Mouse (Mus musculus) intestine, embryonic 16.5 days (tissue): ENCODE measurements around the gene Ipo5. TPM values are rescaled to one million over a fixed set of nuclear protein-coding genes. Genes with fewer than 3 reads are reported as not detected.

Source experiments
- ATAC-seq: fragments of 200-750 bp; cut with Nextera tagmentation; 2 replicates; pipeline ENCODE4 v1.8.0; 2017; ENCODE audit warnings: moderate TSS enrichment, moderate library complexity
- H3K27ac ChIP-seq: fragments of 300-500 bp; sonication (generic); 2 replicates; pipeline ENCODE4 v1.5.1; 2014; ENCODE audit warnings: mild to moderate bottlenecking, low read length
- H3K27me3 ChIP-seq: fragments of 300-500 bp; sonication (generic); replicated peaks from 2 replicates; pipeline ENCODE4 v1.6.1; 2014; ENCODE audit warnings: low read length, control low read depth, mixed read lengths; ENCODE audit not compliant: control insufficient read depth, insufficient read depth
- H3K36me3 ChIP-seq: fragments of 300-500 bp; sonication (generic); 2 replicates; pipeline ENCODE4 v1.6.1; 2014; ENCODE audit warnings: low read length, control low read depth; ENCODE audit not compliant: control insufficient read depth, insufficient read depth
- H3K4me1 ChIP-seq: fragments of 300-500 bp; sonication (generic); 2 replicates; pipeline ENCODE4 v1.6.1; 2014; ENCODE audit warnings: low read length, control low read depth, mixed read lengths; ENCODE audit not compliant: control insufficient read depth, insufficient read depth
- H3K4me2 ChIP-seq: fragments of 300-500 bp; sonication (generic); 2 replicates; pipeline ENCODE4 v1.6.1; 2014; ENCODE audit warnings: low read depth, low read length, control low read depth
- H3K4me3 ChIP-seq: fragments of 300-500 bp; sonication (generic); 2 replicates; pipeline ENCODE4 v1.5.1; 2014; ENCODE audit warnings: mild to moderate bottlenecking, low read length
- H3K9ac ChIP-seq: fragments of 300-500 bp; sonication (generic); 2 replicates; pipeline ENCODE4 v1.6.1; 2014; ENCODE audit warnings: low read depth, low read length
- H3K9me3 ChIP-seq: fragments of 300-500 bp; sonication (generic); 2 replicates; pipeline ENCODE4 v1.6.1; 2016; ENCODE audit warnings: low read length, control low read depth; ENCODE audit not compliant: control insufficient read depth
- WGBS: fragments of 180-500 bp; shearing (Covaris S2); extraction: QIAGEN DNeasy Blood & Tissue Kit; methylation state at CpG from one replicate; pipeline ENCODE4 v1.1.7; 2014; 5-methylcytosine and 5-hydroxymethylcytosine counted together
- polyA plus RNA-seq: library from polyadenylated mRNA; unstranded; fragments of >200 nt; fragmentation: Nextera tagmentation; extraction: Ambion mirVana; gene quantifications from 2 replicates; pipeline ENCODE4 v1.2.1, GENCODE M21; 2015

Gene Ipo5
- polyA plus RNA-seq, 1 experiment from 2014 or later, result 67.7 TPM

GRCm38 (mm10) chr14:120875811-120876388, 35.1 kb upstream of the Ipo5 start:
- Histone ChIP-seq H3K4me3 (no peak overlapping the region), H3K36me3 (no peaks in the 10 kb centered on the region), H3K9ac (no peak overlapping the region), H3K9me3 (no peaks in the 10 kb centered on the region), H3K4me1 (no peaks in the 10 kb centered on the region), H3K27me3 (no peaks in the 10 kb centered on the region), H3K4me2 (no peak overlapping the region), H3K27ac (no peak overlapping the region)
- 84% methylated on average over 16 of the region's 16 CpGs for WGBS
- no peak for ATAC-seq

DNA sequence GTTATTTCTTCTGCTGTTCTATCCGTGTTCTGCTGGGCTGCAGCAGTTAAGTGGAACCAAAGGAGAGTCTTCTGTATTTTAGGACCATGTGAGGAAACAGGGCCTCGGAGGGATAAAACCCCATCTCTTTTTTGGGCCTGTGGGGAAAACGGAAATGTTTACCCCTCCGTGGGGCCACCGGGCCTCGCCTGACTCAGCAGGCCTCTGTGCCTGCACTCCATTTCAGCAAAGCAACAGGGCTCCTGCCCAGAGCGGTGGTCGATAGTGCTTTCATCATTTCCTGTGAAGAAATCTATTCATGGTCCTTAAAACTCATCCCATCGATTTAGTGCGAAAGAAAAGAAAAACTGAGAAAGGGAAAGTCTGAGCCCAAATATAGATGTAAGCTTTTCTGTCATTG, 33.9 kb upstream of the Ipo5 start:
- Histone ChIP-seq H3K27me3 (no peaks in the 10 kb centered on the region), H3K9ac (no peak overlapping the region), H3K4me1 (no peaks in the 10 kb centered on the region), H3K27ac (no peak overlapping the region), H3K4me3 (no peak overlapping the region), H3K36me3 (no peaks in the 10 kb centered on the region), H3K4me2 (no peak overlapping the region), H3K9me3 (no peaks in the 10 kb centered on the region)
- ATAC-seq, result no peak
- 67% methylated on average over 10 of the region's 10 CpGs for WGBS

GRCm38 (mm10) chr14:120879026-120879425, 32.0 kb upstream of the Ipo5 start:
- Histone ChIP-seq H3K27me3 (no peaks in the 10 kb centered on the region), H3K4me3 (no peak overlapping the region), H3K27ac (no peak overlapping the region), H3K36me3 (no peaks in the 10 kb centered on the region), H3K4me1 (no peaks in the 10 kb centered on the region), H3K4me2 (no peak overlapping the region), H3K9me3 (no peaks in the 10 kb centered on the region), H3K9ac (no peak overlapping the region)
- no peak for ATAC-seq
- WGBS, result 94% methylated on average over 2 of the region's 2 CpGs

- Histone ChIP-seq H3K36me3 (no peaks in the 10 kb centered on the region), H3K4me1 (no peaks in the 10 kb centered on the region), H3K27ac (no peak overlapping the region), H3K9me3 (no peaks in the 10 kb centered on the region), H3K4me2 (no peak overlapping the region), H3K27me3 (no peaks in the 10 kb centered on the region), H3K9ac (no peak overlapping the region), H3K4me3 (no peak overlapping the region)
- no peak for ATAC-seq
- WGBS, result 22% methylated on average over 1 of the region's 5 CpGs
Observed at GRCm38 (mm10) chr14:120880601-120881000, 30.4 kb upstream of the Ipo5 start.

GRCm38 (mm10) chr14:120881054-120881453, 30.0 kb upstream of the Ipo5 start:
- no peaks in the 10 kb centered on the region for H3K36me3 ChIP-seq
- no peak overlapping the region for H3K27ac ChIP-seq
- no peaks in the 10 kb centered on the region for H3K9me3 ChIP-seq
- no peak overlapping the region for H3K9ac ChIP-seq
- H3K4me2 ChIP-seq, result no peak overlapping the region
- no peak for ATAC-seq
- H3K4me1 ChIP-seq, result no peaks in the 10 kb centered on the region
- no peak overlapping the region for H3K4me3 ChIP-seq
- H3K27me3 ChIP-seq, result no peaks in the 10 kb centered on the region
- WGBS, result 84% methylated on average over 9 of the region's 9 CpGs

GRCm38 (mm10) chr14:120888681-120889080, 22.3 kb upstream of the Ipo5 start:
- no peaks in the 10 kb centered on the region for H3K9me3 ChIP-seq
- no peak overlapping the region for H3K27ac ChIP-seq
- H3K9ac ChIP-seq, result no peak overlapping the region
- H3K27me3 ChIP-seq, result no peaks in the 10 kb centered on the region
- H3K4me2 ChIP-seq, result no peak overlapping the region
- no peak for ATAC-seq
- 83% methylated on average over 11 of the region's 11 CpGs for WGBS
- H3K36me3 ChIP-seq, result no peaks in the 10 kb centered on the region
- H3K4me1 ChIP-seq, result no peaks in the 10 kb centered on the region
- H3K4me3 ChIP-seq, result no peak overlapping the region

GRCm38 (mm10) chr14:120892369-120892768, 18.7 kb upstream of the Ipo5 start:
- Histone ChIP-seq H3K9ac (no peak overlapping the region), H3K4me2 (no peak overlapping the region), H3K27ac (no peak overlapping the region), H3K9me3 (no peaks in the 10 kb centered on the region), H3K36me3 (no peaks in the 10 kb centered on the region), H3K27me3 (no peaks in the 10 kb centered on the region), H3K4me3 (no peak overlapping the region), H3K4me1 (no peaks in the 10 kb centered on the region)
- 71% methylated on average over 8 of the region's 8 CpGs for WGBS
- ATAC-seq, result no peak

- no peaks in the 10 kb centered on the region for H3K27me3 ChIP-seq
- no peaks in the 10 kb centered on the region for H3K9me3 ChIP-seq
- H3K4me2 ChIP-seq, result no peak overlapping the region
- ATAC-seq, result no peak
- H3K4me3 ChIP-seq, result no peak overlapping the region
- no peak overlapping the region for H3K9ac ChIP-seq
- H3K4me1 ChIP-seq, result no peaks in the 10 kb centered on the region
- no peak overlapping the region for H3K27ac ChIP-seq
- 81% methylated on average over 11 of the region's 11 CpGs for WGBS
- H3K36me3 ChIP-seq, result no peaks in the 10 kb centered on the region
Observed at GRCm38 (mm10) chr14:120896613-120897012, 14.4 kb upstream of the Ipo5 start.

- H3K9ac ChIP-seq, result no peak overlapping the region
- WGBS, result 79% methylated on average over 3 of the region's 3 CpGs
- H3K9me3 ChIP-seq, result no peaks in the 10 kb centered on the region
- H3K27ac ChIP-seq, result no peak overlapping the region
- H3K4me3 ChIP-seq, result no peak overlapping the region
- no peaks in the 10 kb centered on the region for H3K4me1 ChIP-seq
- H3K4me2 ChIP-seq, result no peak overlapping the region
- H3K27me3 ChIP-seq, result no peaks in the 10 kb centered on the region
- ATAC-seq, result no peak
- H3K36me3 ChIP-seq, result no peaks in the 10 kb centered on the region
Observed at GRCm38 (mm10) chr14:120898876-120899275, 12.1 kb upstream of the Ipo5 start.

DNA sequence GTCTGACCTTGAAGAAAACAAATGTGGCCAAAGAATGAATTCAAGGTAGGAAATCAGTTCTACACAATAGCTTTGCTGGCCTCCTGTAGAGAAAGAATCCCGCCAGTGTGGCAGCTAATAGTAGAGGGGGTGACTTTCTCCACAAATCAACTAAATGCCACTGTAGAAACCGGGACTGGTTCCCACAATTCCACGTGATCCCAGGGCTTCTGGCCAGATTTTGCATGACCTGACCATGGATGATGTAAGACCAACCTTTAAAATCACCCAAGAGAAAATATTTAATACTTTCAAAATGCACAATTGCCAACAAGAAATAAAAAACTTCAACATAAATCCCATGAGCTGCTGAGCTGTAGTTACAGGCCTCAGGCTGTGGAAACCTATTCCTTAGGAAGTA, 1.6 kb upstream of the Ipo5 start:
- Histone ChIP-seq H3K4me2 (no peak overlapping the region), H3K27ac (no peak overlapping the region), H3K9me3 (no peaks in the 10 kb centered on the region), H3K4me1 (peaks cover 12% of the 10 kb centered on the region; the same call in 1 of the 2 replicates), H3K4me3 (no peak overlapping the region), H3K27me3 (no peaks in the 10 kb centered on the region), H3K9ac (no peak overlapping the region), H3K36me3 (no peaks in the 10 kb centered on the region)
- WGBS, result 68% methylated on average over 3 of the region's 3 CpGs
- no peak for ATAC-seq
